In genomic region chr17:64122556-64122955, GRCm38 (mm10) we compare ENCODE assay signal across 26 mouse cellular contexts.
DNase-seq lines count a peak whose midpoint lies in the region; ATAC-seq and TF ChIP-seq lines count a peak whose summit lies in the region.
"Had no signal": no experiment of that assay in that cellular context is flagged by ENCODE, and none has a peak within 500 bp of the region (broad histone marks: within the 10 kb centered on the region; RNA-seq: fewer than 3 reads in every experiment).

No protein-coding gene starts in this region.

- no peak for ATAC-seq in midbrain, embryonic 11.5 days (ENCODE audit: low FRiP score)
- no peak for ATAC-seq in midbrain, embryonic 16.5 days
- no peak for ATAC-seq in forebrain, embryonic 12.5 days (ENCODE audit: low FRiP score)
- ATAC-seq: CD4-positive, CD25-positive, alpha-beta regulatory T cell, adult 4 months; forebrain, embryonic 14.5 days; forebrain, embryonic 16.5 days; Patski had no signal

- no peaks in the 10 kb centered on the region for H3K9me3 ChIP-seq in midbrain, embryonic 11.5 days (ENCODE audit: control insufficient read depth, low read length)
- H3K9me3 ChIP-seq in midbrain, embryonic 16.5 days (replicated peaks; ENCODE audit: control insufficient read depth, low read length, poor library complexity, severe bottlenecking): no peaks in the 10 kb centered on the region
- no peaks in the 10 kb centered on the region for H3K9me3 ChIP-seq in limb, embryonic 10.5 days (replicated peaks)
- H3K9me3 ChIP-seq in forebrain, embryonic 12.5 days: no peaks in the 10 kb centered on the region
- H3K9me3 ChIP-seq: embryonic facial prominence, embryonic 12.5 days; G1E had no signal

- no peak for DNase-seq in gastrocnemius, adult 2 months
- DNase-seq in gastrocnemius, adult 18-20 months (ENCODE audit: low spot score): no peak
- peak; percentile 8 for DNase-seq in midbrain, embryonic 11.5 days (ENCODE audit: low spot score, missing footprints)
- DNase-seq in R1 (ENCODE audit: low read depth, low spot score): peak; percentile 55
- DNase-seq in limb, embryonic 10.5 days (ENCODE audit: low spot score): peak; percentile 24
- DNase-seq in lung, adult 18-20 months: no peak
- DNase-seq: adrenal gland, adult 2 months; adrenal gland, postnatal 10 days; adrenal gland, postnatal 25 days; B cell, adult 2 months; cerebellum, adult 11 months; cerebellum, adult 18-20 months; cerebellum, adult 8-10 months; cerebellum, adult 9-11 months; cerebellum, postnatal 14 days; cerebellum, postnatal 36 days; embryo, embryonic 11 days had no signal

- H3K9ac ChIP-seq in midbrain, embryonic 11.5 days (ENCODE audit: low read length): no peak overlapping the region
- no peak overlapping the region for H3K9ac ChIP-seq in midbrain, embryonic 16.5 days (ENCODE audit: low read depth, low read length)
- no peak overlapping the region for H3K9ac ChIP-seq in forebrain, embryonic 12.5 days
- H3K9ac ChIP-seq: embryonic facial prominence, embryonic 12.5 days had no signal

- peak overlapping the region; percentile 64; the same call in 1 of the 2 replicates for H3K27ac ChIP-seq in gastrocnemius, adult 2 months
- H3K27ac ChIP-seq in midbrain, embryonic 11.5 days (ENCODE audit: low read depth, low read length): no peak overlapping the region
- H3K27ac ChIP-seq in midbrain, embryonic 16.5 days (ENCODE audit: low read length): no peak overlapping the region
- H3K27ac ChIP-seq in limb, embryonic 10.5 days: no peak overlapping the region
- no peak overlapping the region for H3K27ac ChIP-seq in forebrain, embryonic 12.5 days
- H3K27ac ChIP-seq: embryonic facial prominence, embryonic 12.5 days had no signal

- no peaks in the 10 kb centered on the region for H3K36me3 ChIP-seq in midbrain, embryonic 11.5 days (ENCODE audit: control insufficient read depth, insufficient read depth, low read length)
- no peaks in the 10 kb centered on the region for H3K36me3 ChIP-seq in midbrain, embryonic 16.5 days (ENCODE audit: control insufficient read depth, insufficient read depth, low read length)
- H3K36me3 ChIP-seq in limb, embryonic 10.5 days: no peaks in the 10 kb centered on the region
- no peaks in the 10 kb centered on the region for H3K36me3 ChIP-seq in forebrain, embryonic 12.5 days (replicated peaks)
- H3K36me3 ChIP-seq: embryonic facial prominence, embryonic 12.5 days had no signal

- TF ChIP-seq CTCF in gastrocnemius, adult 2 months (IDR thresholded peaks at IDR 0.05): no peak

- no peak overlapping the region for H3K4me2 ChIP-seq in midbrain, embryonic 11.5 days
- no peak overlapping the region for H3K4me2 ChIP-seq in midbrain, embryonic 16.5 days (ENCODE audit: low read length)
- H3K4me2 ChIP-seq in forebrain, embryonic 12.5 days: no peak overlapping the region
- H3K4me2 ChIP-seq: embryonic facial prominence, embryonic 12.5 days had no signal

- H3K27me3 ChIP-seq in midbrain, embryonic 11.5 days (ENCODE audit: control insufficient read depth, insufficient read depth, low read length): no peaks in the 10 kb centered on the region
- H3K27me3 ChIP-seq in midbrain, embryonic 16.5 days (ENCODE audit: control insufficient read depth, insufficient read depth, low read depth, low read length): no peaks in the 10 kb centered on the region
- no peaks in the 10 kb centered on the region for H3K27me3 ChIP-seq in limb, embryonic 10.5 days (ENCODE audit: low read depth, poor library complexity, severe bottlenecking)
- no peaks in the 10 kb centered on the region for H3K27me3 ChIP-seq in forebrain, embryonic 12.5 days
- H3K27me3 ChIP-seq: CH12.LX; embryonic facial prominence, embryonic 12.5 days; Patski had no signal

- H3K4me1 ChIP-seq in midbrain, embryonic 11.5 days (ENCODE audit: control insufficient read depth, insufficient read depth, low read length): no peaks in the 10 kb centered on the region
- H3K4me1 ChIP-seq in midbrain, embryonic 16.5 days (ENCODE audit: control insufficient read depth, insufficient read depth, low read length): no peaks in the 10 kb centered on the region
- H3K4me1 ChIP-seq in limb, embryonic 10.5 days: 0 out of 2 replicates have a peak, but pooled peaks cover 5% of the 10 kb centered on the region
- no peaks in the 10 kb centered on the region for H3K4me1 ChIP-seq in forebrain, embryonic 12.5 days

- intact Hi-C loops in gastrocnemius, adult 2 months (cut with DNase I): loop anchor here (5.0 kb wide), 1 partner anchor 260 kb away; no protein-coding TSS in a partner anchor

- 94% methylated on average over 11 of the region's 11 CpGs for WGBS in midbrain, embryonic 11.5 days
- 90% methylated on average over 11 of the region's 11 CpGs for WGBS in midbrain, embryonic 16.5 days
- 92% methylated on average over 11 of the region's 11 CpGs for WGBS in limb, embryonic 10.5 days
- 90% methylated on average over 11 of the region's 11 CpGs for WGBS in forebrain, embryonic 12.5 days

- H3K4me3 ChIP-seq in gastrocnemius, adult 2 months: no peak overlapping the region
- no peak overlapping the region for H3K4me3 ChIP-seq in midbrain, embryonic 11.5 days (ENCODE audit: low read depth, low read length)
- H3K4me3 ChIP-seq in midbrain, embryonic 16.5 days (ENCODE audit: low read depth, low read length): no peak overlapping the region
- no peak overlapping the region for H3K4me3 ChIP-seq in limb, embryonic 10.5 days
- H3K4me3 ChIP-seq in forebrain, embryonic 12.5 days (replicated peaks): no peak overlapping the region
- H3K4me3 ChIP-seq: embryonic facial prominence, embryonic 12.5 days had no signal

Comparison
In these comparisons a context has a peak if more than half of its experiments do, and no peak if none do; other contexts are left out.
1. DNase-seq: peak in midbrain, embryonic 11.5 days (single experiment), R1 (single experiment) and limb, embryonic 10.5 days (single experiment); none in gastrocnemius, adult 2 months (single experiment), gastrocnemius, adult 18-20 months (single experiment) and lung, adult 18-20 months (0 of 2).